Mouse (Mus musculus) lung, postnatal 4 days (tissue): ENCODE data around the gene Itpr1.

ENCODE experiments used
- DNase-seq, 2 experiments: peaks; one replicate each; pipeline ENCODE4 v3.0.0; 2021

The Itpr1 gene

GRCm38 (mm10) chr6:108446766-108447165, 233.9 kb downstream of the Itpr1 start:
- DNase-seq, result no peak

- DNase-seq, result peak; percentile 48 to 57
Measured at GRCm38 (mm10) chr6:108447179-108447845, 234.4 kb downstream of the Itpr1 start.

- peak in 1 of 2 experiments; percentile 35 for DNase-seq
Measured at GRCm38 (mm10) chr6:108448016-108448735, 235.3 kb downstream of the Itpr1 start.

DNA sequence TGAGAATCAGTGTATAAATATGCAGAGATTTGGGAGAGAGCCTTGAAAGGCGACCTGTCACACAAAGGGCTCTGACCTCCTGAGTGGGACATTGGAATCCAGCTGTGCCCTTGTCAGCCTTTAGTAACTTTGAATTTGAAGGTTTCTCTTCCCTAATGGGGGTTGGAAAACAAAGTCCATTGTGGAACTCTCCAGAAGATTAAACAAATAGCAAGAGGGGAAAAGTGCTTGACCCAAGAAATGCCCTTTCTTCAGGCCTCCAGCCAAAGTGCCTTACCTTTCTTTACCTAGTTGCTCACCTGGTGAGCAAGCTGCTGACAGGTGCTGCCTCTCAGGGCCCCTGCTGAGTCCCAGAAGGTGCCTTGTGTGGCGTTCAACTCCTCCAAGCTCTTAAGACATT, 236.0 kb downstream of the Itpr1 start:
- peak; percentile 52 to 73 for DNase-seq

- DNase-seq, result no peak
Measured at GRCm38 (mm10) chr6:108451536-108451935, 238.6 kb downstream of the Itpr1 start.

DNA sequence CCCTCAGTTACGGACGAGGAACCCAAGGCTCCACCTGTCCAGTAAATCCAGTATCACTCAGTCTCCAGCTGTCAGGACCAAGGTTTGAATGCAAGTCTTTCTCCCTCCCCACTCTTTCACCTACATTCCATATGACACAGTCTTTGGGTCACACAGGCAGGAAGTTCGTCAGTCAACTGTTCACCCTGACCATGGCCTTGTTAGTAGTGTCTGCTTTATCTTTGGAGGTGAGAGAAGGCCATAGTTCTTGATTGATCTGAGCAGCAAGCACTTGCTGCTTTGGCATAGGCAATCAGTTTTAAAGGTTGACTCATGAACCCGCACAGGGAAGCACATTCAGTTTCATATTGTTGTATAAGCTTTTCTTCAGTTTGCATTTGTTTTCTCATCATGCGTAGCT, 240.7 kb downstream of the Itpr1 start:
- DNase-seq, result no peak

GRCm38 (mm10) chr6:108454061-108454891, 241.4 kb downstream of the Itpr1 start:
- DNase-seq, result no peak

DNA sequence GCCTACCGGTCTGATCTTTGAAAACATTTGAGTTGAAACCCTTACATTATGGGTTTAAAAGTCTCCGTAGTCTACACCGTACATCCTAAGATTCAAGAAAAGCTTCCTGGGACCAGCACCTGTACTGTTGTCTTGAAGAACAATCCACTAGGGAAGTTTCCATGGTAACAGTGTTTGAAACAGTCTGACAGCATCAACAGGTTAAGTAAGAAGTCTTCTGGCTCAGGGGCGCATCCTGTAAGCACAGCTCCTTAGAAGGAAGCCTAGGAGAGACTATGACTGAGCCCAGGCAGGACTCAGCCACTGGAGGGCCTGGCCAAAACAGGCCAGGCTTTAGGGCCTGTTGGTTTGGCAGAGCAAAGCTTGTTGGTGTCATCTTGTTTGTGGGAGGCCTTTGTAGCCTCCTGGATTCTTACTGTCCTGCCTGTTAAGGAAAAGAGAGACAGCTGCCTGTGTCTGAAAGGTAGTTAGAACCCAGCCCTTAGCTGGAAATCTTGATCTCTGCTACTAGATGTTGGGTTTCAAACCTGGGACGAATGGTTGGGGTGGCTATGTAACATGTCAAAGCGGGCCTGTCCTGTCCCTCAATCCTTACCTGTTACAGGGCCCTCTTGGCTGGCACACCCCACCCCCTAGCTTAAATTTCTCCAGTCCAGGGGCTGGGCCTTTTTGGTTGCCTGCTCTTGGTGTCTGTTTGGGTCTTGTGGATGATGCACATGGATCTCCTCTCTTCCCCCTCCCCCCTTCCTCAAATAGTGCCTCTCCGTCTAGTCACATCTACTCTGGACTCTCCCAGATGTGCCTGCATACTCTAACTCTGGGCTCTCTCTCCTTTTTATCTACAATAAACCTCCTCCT, 242.3 kb downstream of the Itpr1 start:
- no peak for DNase-seq

- peak in 1 of 2 experiments; percentile 33 for DNase-seq
Measured at GRCm38 (mm10) chr6:108456231-108457062, 243.6 kb downstream of the Itpr1 start.

- DNase-seq, result peak; percentile 27 to 57
Measured at GRCm38 (mm10) chr6:108457063-108457405, 244.1 kb downstream of the Itpr1 start.

DNA sequence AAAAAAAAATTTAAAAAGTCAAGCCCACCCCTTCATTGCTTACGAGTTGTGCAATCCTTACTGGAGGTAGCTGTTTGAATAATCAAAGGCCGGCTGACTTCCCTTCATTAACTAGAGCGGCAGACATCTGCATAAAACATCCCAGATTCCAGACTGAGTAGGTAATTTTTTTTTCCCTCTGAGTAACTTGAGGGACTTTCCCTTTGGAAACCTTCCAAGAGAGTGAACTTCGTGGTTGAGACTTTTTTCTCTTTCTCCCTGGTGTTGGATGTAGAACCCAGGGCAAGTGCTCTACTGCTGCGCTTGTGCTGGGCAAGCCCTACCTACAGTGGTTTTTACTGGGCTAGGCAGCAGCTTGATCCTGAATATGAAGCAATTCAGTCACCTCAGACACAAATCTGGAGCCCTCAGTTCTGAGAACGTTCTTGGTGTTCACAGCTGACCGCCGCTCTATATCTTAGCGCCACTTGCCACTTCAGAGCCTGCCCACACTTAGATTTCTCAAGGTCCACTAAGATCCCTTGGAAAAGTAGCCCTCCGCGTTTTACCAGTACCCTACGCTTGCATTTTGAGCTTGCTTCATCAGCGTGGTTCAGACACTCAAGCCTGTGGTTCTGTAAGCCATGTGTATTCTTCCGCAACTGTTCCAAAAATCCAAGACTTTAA, 244.8 kb downstream of the Itpr1 start:
- DNase-seq, result peak; percentile 40 to 60

- DNase-seq, result peak in 1 of 2 experiments; percentile 27
Measured at GRCm38 (mm10) chr6:108458182-108458571, 245.3 kb downstream of the Itpr1 start.

DNA sequence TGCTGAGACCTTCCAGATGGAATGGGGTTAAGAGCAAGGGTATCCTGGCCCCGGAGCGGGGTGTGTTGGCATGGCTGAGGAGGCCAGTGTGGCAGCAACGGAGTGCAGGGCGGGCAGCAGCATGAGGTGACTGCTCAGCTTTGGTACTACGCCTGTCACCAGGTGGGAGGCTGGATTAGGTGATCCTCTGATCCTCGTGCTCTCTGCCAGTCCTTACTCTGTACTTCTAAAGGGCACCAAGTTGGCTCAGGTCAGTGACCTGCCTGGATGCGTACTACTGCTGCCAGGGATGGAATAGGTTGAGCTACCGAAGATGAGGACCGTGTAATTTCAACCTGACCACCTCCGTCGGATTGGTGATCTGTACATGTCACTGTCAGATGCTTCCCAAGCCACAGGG, 245.9 kb downstream of the Itpr1 start:
- DNase-seq, result no peak

- DNase-seq, result no peak
Measured at GRCm38 (mm10) chr6:108464308-108464979, 251.5 kb downstream of the Itpr1 start.

GRCm38 (mm10) chr6:108465159-108465558, 252.3 kb downstream of the Itpr1 start:
- DNase-seq, result no peak

GRCm38 (mm10) chr6:108466061-108466531, 253.2 kb downstream of the Itpr1 start:
- DNase-seq, result peak; percentile 36 to 49

DNA sequence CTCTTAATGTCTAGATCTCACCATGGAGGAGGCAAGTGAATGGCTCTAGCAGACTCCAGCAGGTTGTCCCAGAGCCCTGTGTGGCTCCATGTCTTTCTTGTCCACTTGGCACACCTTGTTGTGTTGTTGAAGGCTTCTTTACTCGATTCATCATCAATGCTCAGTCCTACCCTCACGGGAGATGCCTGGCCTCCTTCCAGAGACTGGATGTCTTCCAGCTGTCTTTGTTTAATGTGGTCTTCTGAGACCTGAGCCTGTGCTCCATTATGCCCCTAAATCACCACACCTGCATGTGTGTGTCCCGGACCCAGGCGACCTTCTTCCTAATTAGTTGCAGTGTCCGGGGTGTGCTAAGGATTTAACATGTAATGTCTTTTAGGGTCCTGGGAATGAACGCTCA, 254.7 kb downstream of the Itpr1 start:
- DNase-seq, result no peak

DNA sequence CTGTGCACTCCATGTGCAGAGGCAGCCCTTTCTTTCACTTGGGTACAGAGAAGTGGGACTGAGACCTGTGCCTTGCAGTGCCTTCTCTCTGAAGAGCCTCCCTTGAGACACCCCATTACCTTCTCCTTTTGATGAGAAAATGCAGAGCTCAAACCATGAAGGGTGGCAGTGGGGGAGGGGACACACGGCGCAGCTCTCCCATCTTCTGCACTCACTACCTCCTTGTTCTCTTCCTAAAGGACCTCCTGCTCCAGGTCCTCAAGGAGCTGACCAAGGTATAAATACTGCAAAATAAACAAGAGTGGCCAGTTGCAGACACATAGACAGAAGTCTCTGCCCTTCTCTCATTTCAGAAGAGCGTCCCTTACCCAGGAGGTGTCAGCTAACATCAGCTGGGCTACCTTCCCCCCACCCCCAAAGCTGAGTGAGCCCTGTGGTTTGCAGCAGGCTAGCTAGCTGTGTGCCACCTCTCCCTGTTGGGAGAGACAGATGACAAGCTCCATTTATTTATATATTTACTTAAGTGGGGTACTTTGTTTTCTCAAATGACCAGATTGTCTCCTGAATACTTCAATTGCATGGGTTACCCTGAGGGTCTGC, 255.4 kb downstream of the Itpr1 start:
- DNase-seq, result no peak

GRCm38 (mm10) chr6:108471878-108472277, 259.0 kb downstream of the Itpr1 start:
- no peak for DNase-seq

- DNase-seq, result no peak
Measured at GRCm38 (mm10) chr6:108472748-108473147, 259.9 kb downstream of the Itpr1 start.
